Mouse (Mus musculus) forebrain, embryonic 15.5 days (tissue): ENCODE measurements at regions not wholly inside any gene's neighbourhood (a gene's known extent, or its start where the extent isn't known, plus 50 kb on each side); places are given as distances from the start of the nearest gene placed in this dataset.

Experiments
- ATAC-seq: fragments of 200-750 bp; cut with Nextera tagmentation; replicated peaks from 2 replicates; pipeline ENCODE4 v1.8.0; 2017; ENCODE audit warnings: mild to moderate bottlenecking, moderate TSS enrichment, moderate library complexity
- H3K27ac ChIP-seq: fragments of 300-500 bp; sonication (generic); replicated peaks from 2 replicates; pipeline ENCODE4 v1.5.1; 2015; ENCODE audit warnings: mild to moderate bottlenecking, inconsistent platforms
- H3K27me3 ChIP-seq: fragments of 300-500 bp; sonication (generic); 2 replicates; pipeline ENCODE4 v1.6.1; 2015; ENCODE audit warnings: inconsistent platforms
- H3K36me3 ChIP-seq: fragments of 300-500 bp; sonication (generic); 2 replicates; pipeline ENCODE4 v1.6.1; 2015; ENCODE audit warnings: mild to moderate bottlenecking, inconsistent platforms
- H3K4me1 ChIP-seq: fragments of 300-500 bp; sonication (generic); 2 replicates; pipeline ENCODE4 v1.6.1; 2015; ENCODE audit warnings: inconsistent platforms
- H3K4me2 ChIP-seq: fragments of 300-500 bp; sonication (generic); replicated peaks from 2 replicates; pipeline ENCODE4 v1.6.1; 2015; ENCODE audit warnings: mild to moderate bottlenecking, inconsistent platforms
- H3K4me3 ChIP-seq: fragments of 300-500 bp; sonication (generic); 2 replicates; pipeline ENCODE4 v1.5.1; 2015; ENCODE audit warnings: mild to moderate bottlenecking, inconsistent platforms
- H3K9ac ChIP-seq: fragments of 300-500 bp; sonication (generic); replicated peaks from 2 replicates; pipeline ENCODE4 v1.6.1; 2015; ENCODE audit warnings: mild to moderate bottlenecking, inconsistent platforms
- H3K9me3 ChIP-seq: fragments of 300-500 bp; sonication (generic); 2 replicates; pipeline ENCODE4 v1.6.1; 2016; ENCODE audit warnings: inconsistent platforms
- WGBS: fragments of 180-500 bp; shearing (Covaris S2); methylation state at CpG from one replicate; pipeline ENCODE4 v1.1.7; 2015; ENCODE audit warnings: mixed read lengths; 5-methylcytosine and 5-hydroxymethylcytosine counted together

- H3K4me3 ChIP-seq = no peak overlapping the region
- no peak overlapping the region for H3K4me2 ChIP-seq
- WGBS = 33% methylated on average over 6 of the region's 6 CpGs
- 0 out of 2 replicates have a peak, but pooled peaks cover 6% of the 10 kb centered on the region for H3K4me1 ChIP-seq
- no peaks in the 10 kb centered on the region for H3K36me3 ChIP-seq
- no peaks in the 10 kb centered on the region for H3K9me3 ChIP-seq
- no peak overlapping the region for H3K9ac ChIP-seq
- H3K27me3 ChIP-seq = no peaks in the 10 kb centered on the region
- H3K27ac ChIP-seq = no peak overlapping the region
- ATAC-seq = no peak
Observed at GRCm38 (mm10) chrX:11708325-11708724, 380.7 kb downstream of the H2al1j start.

GRCm38 (mm10) chrX:11709326-11709725 lies 381.7 kb downstream of the H2al1j start:
- Histone ChIP-seq H3K36me3 (no peaks in the 10 kb centered on the region), H3K27ac (no peak overlapping the region), H3K4me2 (no peak overlapping the region), H3K4me3 (no peak overlapping the region), H3K9me3 (no peaks in the 10 kb centered on the region), H3K9ac (no peak overlapping the region), H3K27me3 (no peaks in the 10 kb centered on the region), H3K4me1 (0 out of 2 replicates have a peak, but pooled peaks cover 6% of the 10 kb centered on the region)
- WGBS = 80% methylated on average over 4 of the region's 4 CpGs
- ATAC-seq = no peak

GRCm38 (mm10) chrX:11713423-11713822 lies 385.8 kb downstream of the H2al1j start:
- 0 out of 2 replicates have a peak, but pooled peaks cover 1% of the 10 kb centered on the region for H3K4me1 ChIP-seq
- WGBS = 79% methylated on average over 3 of the region's 3 CpGs
- no peaks in the 10 kb centered on the region for H3K27me3 ChIP-seq
- H3K4me3 ChIP-seq = no peak overlapping the region
- ATAC-seq = no peak
- H3K36me3 ChIP-seq = no peaks in the 10 kb centered on the region
- no peaks in the 10 kb centered on the region for H3K9me3 ChIP-seq
- no peak overlapping the region for H3K4me2 ChIP-seq
- no peak overlapping the region for H3K9ac ChIP-seq
- H3K27ac ChIP-seq = no peak overlapping the region

GRCm38 (mm10) chrX:11716773-11717172 lies 389.2 kb downstream of the H2al1j start:
- Histone ChIP-seq H3K9me3 (no peaks in the 10 kb centered on the region), H3K4me2 (no peak overlapping the region), H3K9ac (no peak overlapping the region), H3K36me3 (no peaks in the 10 kb centered on the region), H3K4me1 (no peaks in the 10 kb centered on the region), H3K27ac (no peak overlapping the region), H3K27me3 (no peaks in the 10 kb centered on the region), H3K4me3 (no peak overlapping the region)
- WGBS = 76% methylated on average over 8 of the region's 8 CpGs
- ATAC-seq = no peak

GRCm38 (mm10) chrX:11718778-11719177 lies 391.2 kb downstream of the H2al1j start:
- no peak overlapping the region for H3K4me3 ChIP-seq

GRCm38 (mm10) chrX:11720517-11720916 lies 392.9 kb downstream of the H2al1j start:
- ATAC-seq = no peak
- Histone ChIP-seq H3K9me3 (no peaks in the 10 kb centered on the region), H3K36me3 (no peaks in the 10 kb centered on the region), H3K27me3 (no peaks in the 10 kb centered on the region), H3K4me3 (no peak overlapping the region), H3K4me2 (no peak overlapping the region), H3K4me1 (no peaks in the 10 kb centered on the region), H3K9ac (no peak overlapping the region), H3K27ac (no peak overlapping the region)
- WGBS = 70% methylated on average over 7 of the region's 7 CpGs

More at GRCm38 (mm10) chrX:11718778-11719177, 391.2 kb downstream of the H2al1j start:
- no peak for ATAC-seq
- no peak overlapping the region for H3K9ac ChIP-seq
- H3K4me1 ChIP-seq = no peaks in the 10 kb centered on the region
- no peak overlapping the region for H3K27ac ChIP-seq
- H3K36me3 ChIP-seq = no peaks in the 10 kb centered on the region
- 84% methylated on average over 2 of the region's 2 CpGs for WGBS
- no peaks in the 10 kb centered on the region for H3K9me3 ChIP-seq
- H3K27me3 ChIP-seq = no peaks in the 10 kb centered on the region
- no peak overlapping the region for H3K4me2 ChIP-seq

GRCm38 (mm10) chrX:11722730-11723129 lies 395.1 kb downstream of the H2al1j start:
- H3K4me2 ChIP-seq = no peak overlapping the region
- no peak overlapping the region for H3K9ac ChIP-seq
- H3K9me3 ChIP-seq = no peaks in the 10 kb centered on the region
- no peak overlapping the region for H3K27ac ChIP-seq
- H3K36me3 ChIP-seq = no peaks in the 10 kb centered on the region
- no peak for ATAC-seq
- H3K27me3 ChIP-seq = no peaks in the 10 kb centered on the region
- H3K4me3 ChIP-seq = no peak overlapping the region
- H3K4me1 ChIP-seq = no peaks in the 10 kb centered on the region
- 61% methylated on average over 4 of the region's 4 CpGs for WGBS

- no peak for ATAC-seq
- 92% methylated on average over 8 of the region's 8 CpGs for WGBS
- no peak overlapping the region for H3K27ac ChIP-seq
- no peak overlapping the region for H3K4me2 ChIP-seq
- no peak overlapping the region for H3K9ac ChIP-seq
- H3K4me1 ChIP-seq = no peaks in the 10 kb centered on the region
- H3K36me3 ChIP-seq = no peaks in the 10 kb centered on the region
- no peaks in the 10 kb centered on the region for H3K9me3 ChIP-seq
- H3K27me3 ChIP-seq = no peaks in the 10 kb centered on the region
- H3K4me3 ChIP-seq = no peak overlapping the region
Observed at GRCm38 (mm10) chrX:11724718-11725117, 397.1 kb downstream of the H2al1j start.

- no peaks in the 10 kb centered on the region for H3K36me3 ChIP-seq
- H3K9me3 ChIP-seq = no peaks in the 10 kb centered on the region
- no peaks in the 10 kb centered on the region for H3K27me3 ChIP-seq
- ATAC-seq = no peak
- no peak overlapping the region for H3K4me3 ChIP-seq
- no peak overlapping the region for H3K9ac ChIP-seq
- no peak overlapping the region for H3K27ac ChIP-seq
- 37% methylated on average over 8 of the region's 8 CpGs for WGBS
- H3K4me1 ChIP-seq = no peaks in the 10 kb centered on the region
- H3K4me2 ChIP-seq = no peak overlapping the region
Observed at GRCm38 (mm10) chrX:11726524-11727231, 399.1 kb downstream of the H2al1j start.

- H3K27ac ChIP-seq = no peak overlapping the region
- H3K4me1 ChIP-seq = no peaks in the 10 kb centered on the region
- no peaks in the 10 kb centered on the region for H3K27me3 ChIP-seq
- H3K9ac ChIP-seq = no peak overlapping the region
- WGBS = 66% methylated on average over 4 of the region's 4 CpGs
- H3K36me3 ChIP-seq = no peaks in the 10 kb centered on the region
- ATAC-seq = no peak
- H3K9me3 ChIP-seq = no peaks in the 10 kb centered on the region
- no peak overlapping the region for H3K4me3 ChIP-seq
- H3K4me2 ChIP-seq = no peak overlapping the region
Observed at GRCm38 (mm10) chrX:11728481-11728880, 400.9 kb downstream of the H2al1j start.

- Histone ChIP-seq H3K4me2 (no peak overlapping the region), H3K4me1 (peaks cover 8% of the 10 kb centered on the region), H3K27me3 (no peaks in the 10 kb centered on the region), H3K4me3 (no peak overlapping the region), H3K9me3 (no peaks in the 10 kb centered on the region), H3K9ac (no peak overlapping the region), H3K36me3 (no peaks in the 10 kb centered on the region), H3K27ac (no peak overlapping the region)
- ATAC-seq = no peak
- 70% methylated on average over 6 of the region's 6 CpGs for WGBS
Observed at GRCm38 (mm10) chrX:11729992-11730391, 402.4 kb downstream of the H2al1j start.

- no peak overlapping the region for H3K27ac ChIP-seq
- 82% methylated on average over 2 of the region's 2 CpGs for WGBS
- peaks cover 16% of the 10 kb centered on the region for H3K4me1 ChIP-seq
- ATAC-seq = 0 out of 2 replicates have a peak, but pooled peaks have one; percentile 29
- H3K27me3 ChIP-seq = no peaks in the 10 kb centered on the region
- H3K9me3 ChIP-seq = no peaks in the 10 kb centered on the region
- H3K9ac ChIP-seq = no peak overlapping the region
- H3K36me3 ChIP-seq = no peaks in the 10 kb centered on the region
- H3K4me2 ChIP-seq = no peak overlapping the region
- no peak overlapping the region for H3K4me3 ChIP-seq
Observed at GRCm38 (mm10) chrX:11732371-11732770, 404.7 kb downstream of the H2al1j start.
